In the genomic region with DNA sequence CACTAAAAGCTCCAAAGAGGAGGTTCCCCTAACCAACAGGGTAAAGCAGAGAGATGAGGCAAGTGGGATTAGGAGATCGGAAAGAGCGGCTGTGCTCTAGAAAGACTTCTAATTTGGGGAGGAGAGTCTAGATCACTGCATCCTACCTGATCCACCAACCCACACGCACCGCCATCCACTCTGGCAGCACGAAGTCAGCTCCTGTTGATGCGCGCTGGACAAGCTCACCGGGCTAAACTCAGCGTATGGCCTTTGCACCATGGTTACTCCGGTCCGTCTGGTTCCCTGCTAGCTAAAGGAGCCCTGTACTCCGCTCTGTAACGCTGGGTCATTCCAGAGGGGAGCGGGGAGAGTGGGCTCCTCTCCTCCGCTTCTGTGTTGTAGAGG, we compare ENCODE assay signal across 17 mouse cellular contexts. TPM values are rescaled to one million over a fixed set of nuclear protein-coding genes. Genes with fewer than 3 reads are reported as not detected.
DNase-seq lines count a peak whose midpoint lies in the region; ATAC-seq and TF ChIP-seq lines count a peak whose summit lies in the region.
"Had no signal": no experiment of that assay in that cellular context is flagged by ENCODE, and none has a peak within 500 bp of the region (broad histone marks: within the 10 kb centered on the region; RNA-seq: fewer than 3 reads in every experiment).

No protein-coding gene starts in this region.

- no peak overlapping the region for H3K27ac ChIP-seq in ES-Bruce4 (ENCODE audit: insufficient read depth, low read length)
- no peak overlapping the region for H3K27ac ChIP-seq in hindbrain, embryonic 14.5 days
- H3K27ac ChIP-seq in midbrain, embryonic 14.5 days (replicated peaks; ENCODE audit: low read depth, low read length), result peak overlapping the region; percentile 78
- H3K27ac ChIP-seq: embryonic facial prominence, embryonic 15.5 days; forebrain, embryonic 13.5 days; heart, embryonic 10.5 days; layer of hippocampus, adult 2 months; liver, embryonic 12.5 days had no signal

- DNase-seq in R1 (ENCODE audit: low read depth, low spot score) (peak; percentile 21), MN1 (ENCODE audit: low spot score) (no peak)
- DNase-seq in hindbrain, embryonic 14.5 days (ENCODE audit: low spot score), result no peak
- no peak for DNase-seq in midbrain, embryonic 14.5 days
- DNase-seq in layer of hippocampus, adult 9-11 months, result no peak
- DNase-seq in lung, postnatal 14 days, result no peak
- DNase-seq: adrenal gland, postnatal 10 days; heart, postnatal 36 days; right cerebral cortex, postnatal 25 days had no signal

- no peaks in the 10 kb centered on the region for H3K4me1 ChIP-seq in ES-Bruce4 (ENCODE audit: control insufficient read depth, insufficient read depth, low read length)
- 0 out of 2 replicates have a peak, but pooled peaks cover 2% of the 10 kb centered on the region for H3K4me1 ChIP-seq in hindbrain, embryonic 14.5 days (replicated peaks; ENCODE audit: control insufficient read depth, insufficient read depth, low read length)
- H3K4me1 ChIP-seq in midbrain, embryonic 14.5 days (ENCODE audit: control insufficient read depth, insufficient read depth, low read length), result peaks cover 34% of the 10 kb centered on the region
- H3K4me1 ChIP-seq: liver, embryonic 12.5 days had no signal

- H3K27me3 ChIP-seq in ES-Bruce4 (ENCODE audit: control insufficient read depth, insufficient read depth, low read length, poor library complexity, severe bottlenecking), result peaks cover 21% of the 10 kb centered on the region
- peaks cover 95% of the 10 kb centered on the region for H3K27me3 ChIP-seq in hindbrain, embryonic 14.5 days (ENCODE audit: control insufficient read depth, insufficient read depth, low read length)
- peaks cover 56% of the 10 kb centered on the region for H3K27me3 ChIP-seq in midbrain, embryonic 14.5 days (ENCODE audit: control insufficient read depth, insufficient read depth, low read length)

- no peak for ATAC-seq in hindbrain, embryonic 14.5 days (ENCODE audit: low FRiP score)
- no peak for ATAC-seq in midbrain, embryonic 14.5 days (ENCODE audit: low FRiP score, low TSS enrichment)
- ATAC-seq: liver, embryonic 12.5 days had no signal

- H3K9me3 ChIP-seq in ES-Bruce4 (replicated peaks; ENCODE audit: control insufficient read depth, insufficient read depth, low read length, poor library complexity, severe bottlenecking), result 0 out of 2 replicates have a peak, but pooled peaks cover 4% of the 10 kb centered on the region
- no peaks in the 10 kb centered on the region for H3K9me3 ChIP-seq in hindbrain, embryonic 14.5 days (ENCODE audit: control insufficient read depth, low read length)
- H3K9me3 ChIP-seq in midbrain, embryonic 14.5 days (ENCODE audit: control insufficient read depth, low read length), result no peaks in the 10 kb centered on the region
- H3K9me3 ChIP-seq: embryonic facial prominence, embryonic 15.5 days; forebrain, embryonic 13.5 days; heart, embryonic 10.5 days; liver, embryonic 12.5 days had no signal

- peak overlapping the region; percentile 1; the same call in 1 of the 2 replicates for H3K4me3 ChIP-seq in ES-Bruce4 (ENCODE audit: low read depth, low read length)
- H3K4me3 ChIP-seq in hindbrain, embryonic 14.5 days (replicated peaks; ENCODE audit: low read length), result no peak overlapping the region
- H3K4me3 ChIP-seq in midbrain, embryonic 14.5 days (replicated peaks; ENCODE audit: low read depth, low read length), result peak overlapping the region; percentile 24; the same call in 1 of the 2 replicates
- H3K4me3 ChIP-seq: layer of hippocampus, adult 2 months; liver, embryonic 12.5 days had no signal

- no peak overlapping the region for H3K9ac ChIP-seq in ES-Bruce4 (ENCODE audit: low read depth, poor library complexity, severe bottlenecking)
- no peak overlapping the region for H3K9ac ChIP-seq in hindbrain, embryonic 14.5 days
- no peak overlapping the region; the same call in 1 of the 2 replicates for H3K9ac ChIP-seq in midbrain, embryonic 14.5 days (replicated peaks; ENCODE audit: low read length)
- H3K9ac ChIP-seq: embryonic facial prominence, embryonic 15.5 days; forebrain, embryonic 13.5 days; liver, embryonic 12.5 days had no signal

- no peak for TF ChIP-seq CTCF in ES-Bruce4 (IDR thresholded peaks at IDR 0.05; ENCODE audit: low read depth, low read length)

- 3% methylated on average over 15 of the region's 15 CpGs for WGBS in hindbrain, embryonic 14.5 days
- WGBS in midbrain, embryonic 14.5 days, result 6% methylated on average over 15 of the region's 15 CpGs

- H3K36me3 ChIP-seq in ES-Bruce4 (ENCODE audit: control insufficient read depth, insufficient read depth, low read length, poor library complexity, severe bottlenecking), result no peaks in the 10 kb centered on the region
- H3K36me3 ChIP-seq in hindbrain, embryonic 14.5 days (replicated peaks; ENCODE audit: control insufficient read depth, insufficient read depth), result no peaks in the 10 kb centered on the region
- no peaks in the 10 kb centered on the region for H3K36me3 ChIP-seq in midbrain, embryonic 14.5 days (ENCODE audit: control insufficient read depth, insufficient read depth, low read length)
- H3K36me3 ChIP-seq: embryonic facial prominence, embryonic 15.5 days; heart, embryonic 10.5 days; liver, embryonic 12.5 days had no signal

- H3K4me2 ChIP-seq in hindbrain, embryonic 14.5 days (replicated peaks), result peak overlapping the region; percentile 31
- peak overlapping the region; percentile 55 for H3K4me2 ChIP-seq in midbrain, embryonic 14.5 days (ENCODE audit: low read length)
- H3K4me2 ChIP-seq: liver, embryonic 12.5 days had no signal

- no peak for TF ChIP-seq EP300 in ES-Bruce4 (IDR thresholded peaks at IDR 0.05; ENCODE audit: insufficient read depth, low read depth, low read length)

- no peak for TF ChIP-seq POLR2A in ES-Bruce4 (IDR thresholded peaks at IDR 0.05; ENCODE audit: insufficient read depth, low read length)

RNA-seq across cellular contexts. Expression of a gene that starts 6.4 kb away (rescaled TPM):
- polyA plus RNA-seq in ES-Bruce4 (2011; ENCODE audit: insufficient read depth, insufficient read length, low read depth, missing spikeins), result 1.4 and 1.6 TPM in 2 replicates
- polyA plus RNA-seq in hindbrain, embryonic 14.5 days (2014; fragmentation: Nextera tagmentation; extraction: Ambion mirVana), result 0.07 and 0.98 TPM in 2 replicates
- polyA plus RNA-seq in midbrain, embryonic 14.5 days (2014; fragmentation: Nextera tagmentation; extraction: Ambion mirVana), result 3.8 TPM in 2 replicates
- polyA plus RNA-seq: embryonic facial prominence, embryonic 15.5 days; heart, embryonic 10.5 days; liver, embryonic 12.5 days; lung, embryonic 16.5 days; thymus, postnatal 0 days had no signal
